Mouse (Mus musculus) heart, postnatal 0 days (tissue): ENCODE data around the gene Hdc. TPM values are rescaled to one million over a fixed set of nuclear protein-coding genes. Genes with fewer than 3 reads are reported as not detected.
A peak's percentile ranks its signal among the peaks of the same experiment; 100 is the strongest.

Experiments
- ATAC-seq: fragments of 200-750 bp; cut with Nextera tagmentation; 2 replicates; pipeline ENCODE4 v1.8.0; 2017; ENCODE audit warnings: low read depth, moderate number of reproducible peaks, moderate library complexity; ENCODE audit not compliant: insufficient read depth
- DNase-seq: peaks from one replicate; pipeline ENCODE4 v3.0.0-alpha.2; 2016; ENCODE audit warnings: low spot score
- H3K27ac ChIP-seq: fragments of 300-500 bp; sonication (generic); 2 replicates; pipeline ENCODE4 v1.5.1; 2014; ENCODE audit warnings: low read depth, mild to moderate bottlenecking
- H3K27me3 ChIP-seq: fragments of 300-500 bp; sonication (generic); 2 replicates; pipeline ENCODE4 v1.6.1; 2014; ENCODE audit warnings: low read length, mixed read lengths; ENCODE audit not compliant: control insufficient read depth, insufficient read depth
- H3K36me3 ChIP-seq: fragments of 300-500 bp; sonication (generic); replicated peaks from 2 replicates; pipeline ENCODE4 v1.6.1; 2014; ENCODE audit warnings: low read length, mixed read lengths; ENCODE audit not compliant: control insufficient read depth, insufficient read depth
- H3K4me1 ChIP-seq: fragments of 300-500 bp; sonication (generic); 2 replicates; pipeline ENCODE4 v1.6.1; 2014; ENCODE audit warnings: antibody characterized with exemption; ENCODE audit not compliant: control insufficient read depth, insufficient read depth
- H3K4me2 ChIP-seq: fragments of 300-500 bp; sonication (generic); 2 replicates; pipeline ENCODE4 v1.6.1; 2014; ENCODE audit warnings: low read depth, mild to moderate bottlenecking, low read length, moderate library complexity
- H3K4me3 ChIP-seq: fragments of 300-500 bp; sonication (generic); 2 replicates; pipeline ENCODE4 v1.5.1; 2014; ENCODE audit warnings: low read depth, low read length
- H3K9ac ChIP-seq: fragments of 300-500 bp; sonication (generic); replicated peaks from 2 replicates; pipeline ENCODE4 v1.6.1; 2014; ENCODE audit warnings: low read depth, low read length, mixed read lengths
- H3K9me3 ChIP-seq: fragments of 300-500 bp; sonication (generic); replicated peaks from 2 replicates; pipeline ENCODE4 v1.6.1; 2016; ENCODE audit warnings: low read length; ENCODE audit not compliant: control insufficient read depth
- CTCF ChIP-seq: IDR thresholded peaks from 2 replicates; pipeline ENCODE4 v1.5.1; 2016; ENCODE audit warnings: antibody characterized with exemption, control low read depth, low read depth
- EP300 ChIP-seq: IDR thresholded peaks from 2 replicates; pipeline ENCODE4 v1.6.1; 2016; ENCODE audit warnings: antibody characterized with exemption, low read depth
- WGBS: fragments of 180-500 bp; shearing (Covaris S2); extraction: QIAGEN DNeasy Blood & Tissue Kit; methylation state at CpG from one replicate; pipeline ENCODE4 v1.1.7; 2014; 5-methylcytosine and 5-hydroxymethylcytosine counted together
- polyA plus RNA-seq: library from polyadenylated mRNA; unstranded; fragments of >200 nt; fragmentation: Nextera tagmentation; extraction: Ambion mirVana; gene quantifications from 2 replicates; pipeline ENCODE4 v1.2.1, GENCODE M21; 2015
- total RNA-seq: library from RNA; depleted of rRNA; stranded (reverse); fragments of >200 nt; gene quantifications from 2 replicates; pipeline ENCODE4 v1.2.3, GENCODE M21; 2014; ENCODE audit warnings: low replicate concordance

Hdc gene
- total and polyA plus RNA-seq, 2 experiments from 2014 or later = 7.2 to 11.2 TPM

- Histone ChIP-seq H3K4me1 (peaks cover 11% of the 10 kb centered on the region), H3K27me3 (peaks cover 38% of the 10 kb centered on the region), H3K9ac (no peak overlapping the region), H3K36me3 (no peaks in the 10 kb centered on the region), H3K4me3 (no peak overlapping the region), H3K4me2 (no peak overlapping the region), H3K9me3 (no peaks in the 10 kb centered on the region), H3K27ac (no peak overlapping the region)
- no peak for TF ChIP-seq CTCF
- no peak for TF ChIP-seq EP300
- ATAC-seq = no peak
- DNase-seq = no peak
- 85% methylated on average over 5 of the region's 5 CpGs for WGBS
These were observed 63.6 kb downstream of the Hdc start for GRCm38 (mm10) chr2:126555533-126555932.

- Histone ChIP-seq H3K4me1 (peaks cover 11% of the 10 kb centered on the region), H3K4me3 (peak overlapping the region; percentile 61), H3K9me3 (no peaks in the 10 kb centered on the region), H3K9ac (peak overlapping the region; percentile 46; the same call in 1 of the 2 replicates), H3K36me3 (no peaks in the 10 kb centered on the region), H3K4me2 (peak overlapping the region; percentile 87), H3K27ac (no peak overlapping the region), H3K27me3 (peaks cover 38% of the 10 kb centered on the region)
- TF ChIP-seq EP300 (no peak), CTCF (no peak)
- no peak for ATAC-seq
- 6% methylated on average over 24 of the region's 26 CpGs for WGBS
- no peak for DNase-seq
These were observed 65.8 kb downstream of the Hdc start for GRCm38 (mm10) chr2:126553291-126553639.

- 3% methylated on average over 61 of the region's 61 CpGs for WGBS
- ATAC-seq (peak; percentile 58), DNase-seq (peak; percentile 8)
- TF ChIP-seq EP300 (no peak), CTCF (no peak)
- H3K9me3 ChIP-seq = no peaks in the 10 kb centered on the region
- no peak within 1 kb of the TSS for H3K27ac ChIP-seq
- peaks cover 38% of the 10 kb centered on the region for H3K27me3 ChIP-seq
- H3K4me1 ChIP-seq = peaks cover 11% of the 10 kb centered on the region
- peak within 1 kb of the TSS; percentile 87 for H3K4me2 ChIP-seq
- H3K9ac ChIP-seq = peak within 1 kb of the TSS; percentile 46
- no peaks in the 10 kb centered on the region for H3K36me3 ChIP-seq
- peak within 1 kb of the TSS; percentile 61 for H3K4me3 ChIP-seq
These were observed 66.5 kb downstream of the Hdc start, which contains the start of gene Slc27a2 for GRCm38 (mm10) chr2:126552357-126553290. Gene Slc27a2 (plus strand): TSS chr2:126552407.

GRCm38 (mm10) chr2:126551896-126552295 lies 67.2 kb downstream of the Hdc start:
- Histone ChIP-seq H3K27ac (no peak overlapping the region), H3K4me2 (no peak overlapping the region), H3K36me3 (no peaks in the 10 kb centered on the region), H3K4me3 (no peak overlapping the region), H3K9ac (no peak overlapping the region), H3K4me1 (peaks cover 11% of the 10 kb centered on the region), H3K9me3 (no peaks in the 10 kb centered on the region), H3K27me3 (peaks cover 38% of the 10 kb centered on the region)
- TF ChIP-seq EP300 (no peak), CTCF (no peak)
- ATAC-seq (no peak), DNase-seq (no peak)
- 30% methylated on average over 5 of the region's 5 CpGs for WGBS

GRCm38 (mm10) chr2:126551244-126551890 lies 67.7 kb downstream of the Hdc start:
- Histone ChIP-seq H3K36me3 (no peaks in the 10 kb centered on the region), H3K9ac (no peak overlapping the region), H3K9me3 (no peaks in the 10 kb centered on the region), H3K27ac (no peak overlapping the region), H3K4me2 (no peak overlapping the region), H3K4me1 (peaks cover 11% of the 10 kb centered on the region), H3K4me3 (no peak overlapping the region), H3K27me3 (peaks cover 38% of the 10 kb centered on the region)
- WGBS = 76% methylated on average over 8 of the region's 8 CpGs
- no peak for DNase-seq
- TF ChIP-seq EP300 (no peak), CTCF (no peak)
- ATAC-seq = no peak
